Comparison of ENCODE assay signal across 8 mouse cellular contexts in the genomic region with DNA sequence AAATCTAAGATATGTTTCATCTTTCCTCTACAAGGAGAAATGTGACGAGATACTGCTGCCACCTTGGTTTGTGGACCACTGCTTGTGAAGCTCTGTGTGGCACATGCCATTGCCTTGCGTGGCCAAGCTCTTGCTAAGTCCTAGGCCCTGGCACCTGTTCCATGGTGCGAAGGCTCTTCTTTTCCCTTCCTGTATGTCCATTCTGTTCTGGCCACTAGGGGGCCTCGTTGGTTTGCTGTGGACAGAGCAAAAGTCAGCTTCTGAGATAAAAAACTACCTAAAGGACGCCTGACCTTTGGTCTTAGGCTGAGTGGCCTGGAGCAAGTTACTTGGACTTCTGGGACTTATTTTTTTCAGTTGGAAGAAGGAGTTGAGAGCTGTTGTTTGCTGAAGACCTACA. TPM values are rescaled to one million over a fixed set of nuclear protein-coding genes. Genes with fewer than 3 reads are reported as not detected.
DNase-seq lines count a peak whose midpoint lies in the region; ATAC-seq lines count a peak whose summit lies in the region.
"Had no signal": no experiment of that assay in that cellular context is flagged by ENCODE, and none has a peak within 500 bp of the region (broad histone marks: within the 10 kb centered on the region; RNA-seq: fewer than 3 reads in every experiment).

No protein-coding gene starts in this region.

- no peaks in the 10 kb centered on the region for H3K27me3 ChIP-seq in stomach, embryonic 14.5 days (ENCODE audit: control insufficient read depth, insufficient read depth, low read length)

- H3K4me1 ChIP-seq in stomach, embryonic 14.5 days (ENCODE audit: control insufficient read depth, insufficient read depth, low read length) = no peaks in the 10 kb centered on the region

- no peak overlapping the region for H3K9ac ChIP-seq in stomach, embryonic 14.5 days (replicated peaks; ENCODE audit: low read depth, low read length)

- H3K27ac ChIP-seq in stomach, embryonic 14.5 days (ENCODE audit: low read length) = no peak overlapping the region

- DNase-seq in ES-CJ7 (ENCODE audit: low read depth, low spot score) = peak; percentile 72
- peak; percentile 64 to 71 for DNase-seq in adrenal gland, adult 18-20 months (ENCODE audit: low spot score in 2 of 2)
- peak; percentile 78 for DNase-seq in embryo, embryonic 10 days (ENCODE audit: low spot score)
- peak; percentile 73 to 78 for DNase-seq in layer of hippocampus, postnatal 10 days (ENCODE audit: low spot score in 2 of 2)
- DNase-seq in lung, postnatal 4 days = peak; percentile 28 to 56

- H3K4me3 ChIP-seq in stomach, embryonic 14.5 days (ENCODE audit: low read depth, low read length) = no peak overlapping the region

- H3K4me2 ChIP-seq in stomach, embryonic 14.5 days (replicated peaks; ENCODE audit: low read depth, low read length) = no peak overlapping the region

- no peaks in the 10 kb centered on the region for H3K36me3 ChIP-seq in stomach, embryonic 14.5 days (ENCODE audit: control insufficient read depth, insufficient read depth, low read length)

- H3K9me3 ChIP-seq in stomach, embryonic 14.5 days (ENCODE audit: control insufficient read depth, low read depth, low read length) = no peaks in the 10 kb centered on the region

- whole genome bisulfite sequencing in stomach, embryonic 14.5 days = 31% methylated on average over 5 of the region's 5 CpGs

- peak; percentile 73 to 82 for ATAC-seq in hematopoietic stem cell, adult 5-6 weeks (replicated peaks in 1 of 2; ENCODE audit: insufficient read depth in 1 of 2, low FRiP score in 2 of 2, low TSS enrichment in 1 of 2, low read depth in 1 of 2, poor library complexity in 2 of 2, severe bottlenecking in 2 of 2)
- ATAC-seq in stomach, embryonic 14.5 days (ENCODE audit: insufficient number of reproducible peaks, insufficient read depth, low FRiP score, low read depth) = 0 out of 2 replicates have a peak, but pooled peaks have one; percentile 61

RNA-seq across cellular contexts. Expression of gene Neurod6, which starts 36.1 kb away (rescaled TPM):
- not detected for total RNA-seq in adrenal gland, adult 18-20 months (2021)
- not detected in 2 replicates for total RNA-seq in hematopoietic stem cell, adult 5-6 weeks (2017)
- 100 to 1,000 TPM; 223 to 261 TPM for total RNA-seq in layer of hippocampus, postnatal 10 days (2021)
- not detected in 2 replicates for polyA plus RNA-seq in stomach, embryonic 14.5 days (2014; fragmentation: Nextera tagmentation; extraction: Ambion mirVana)
- polyA plus RNA-seq: heart, embryonic 14.5 days had no signal

Comparison
In these comparisons a context has a peak if more than half of its experiments do, and no peak if none do; other contexts are left out.
1. RNA of gene Neurod6, which starts 36.1 kb away (total RNA-seq): 223 to 261 TPM in layer of hippocampus, postnatal 10 days; not detected in adrenal gland, adult 18-20 months and not detected in hematopoietic stem cell, adult 5-6 weeks; every median in the first group is over 100 times any median in the second.
2. Peak in every context shown above with its lines, with median percentiles within 50 percentile points of each other: DNase-seq.